Mouse (Mus musculus): ENCODE measurements around the gene Amhr2.

The Amhr2 gene

DNA sequence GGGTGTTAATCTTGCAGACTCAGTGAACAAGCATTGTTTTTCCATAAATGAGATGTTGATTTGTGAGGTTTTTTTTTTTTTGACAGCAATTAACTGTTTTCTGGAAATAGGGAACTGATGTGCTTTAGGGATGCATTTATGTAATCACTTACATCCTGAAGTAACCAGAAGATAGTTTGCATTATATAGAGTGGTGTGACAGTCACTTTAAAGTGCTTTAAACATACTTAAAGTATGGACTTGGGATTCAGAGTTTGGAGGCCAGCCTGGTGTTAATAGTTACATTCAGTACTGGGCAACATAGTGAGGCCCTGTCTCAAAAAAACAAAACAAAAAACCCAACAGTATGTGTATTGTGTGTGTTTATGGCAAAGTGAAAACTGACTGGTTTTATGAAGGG is 26.6 kb downstream of the Amhr2 start:
- no peak for DNase-seq (ENCODE audit: low spot score)

DNA sequence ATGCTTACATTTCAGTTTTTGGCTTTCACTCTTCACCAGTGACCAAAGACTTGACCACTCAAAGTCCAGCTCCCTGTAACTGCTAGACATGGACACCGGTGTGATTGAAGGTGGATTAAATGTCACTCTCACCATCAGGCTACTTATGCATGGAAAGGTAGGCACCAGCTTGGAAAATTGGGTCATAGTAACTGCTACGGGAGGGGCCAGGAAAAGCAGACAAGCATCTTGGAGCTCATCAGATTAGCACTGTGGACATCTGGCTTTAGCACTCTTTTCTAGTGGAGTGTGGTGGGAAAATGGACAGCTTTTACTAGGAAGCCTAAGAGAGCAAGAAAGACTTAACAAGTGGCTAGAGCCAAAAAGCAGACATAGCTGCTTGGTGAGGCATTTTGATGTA is 28.1 kb downstream of the Amhr2 start:
- no peak for DNase-seq (ENCODE audit: low spot score)

DNA sequence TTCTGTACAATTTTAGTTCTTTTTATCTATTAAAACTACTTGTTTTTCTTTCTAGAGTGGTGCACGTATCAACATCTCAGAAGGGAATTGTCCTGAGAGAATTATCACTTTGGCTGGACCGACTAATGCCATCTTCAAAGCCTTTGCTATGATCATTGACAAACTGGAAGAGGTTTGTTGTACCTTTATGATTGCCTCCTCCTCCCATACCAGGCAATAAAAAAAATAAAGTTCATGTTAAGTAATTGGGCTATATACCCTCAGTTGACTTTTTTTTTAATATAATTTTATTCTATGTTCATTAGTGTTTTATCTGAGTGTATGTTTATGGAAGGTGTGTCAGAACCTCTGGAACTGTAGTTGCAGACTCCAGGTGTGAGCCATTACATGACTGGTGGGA is 29.4 kb downstream of the Amhr2 start:
- DNase-seq (ENCODE audit: low spot score) = no peak

GRCm38 (mm10) chr15:102483136-102483535 is 38.0 kb downstream of the Amhr2 start:
- no peak for DNase-seq (ENCODE audit: low spot score)

- no peak for DNase-seq (ENCODE audit: low spot score)
Measured at GRCm38 (mm10) chr15:102485853-102486252, 40.7 kb downstream of the Amhr2 start.

DNA sequence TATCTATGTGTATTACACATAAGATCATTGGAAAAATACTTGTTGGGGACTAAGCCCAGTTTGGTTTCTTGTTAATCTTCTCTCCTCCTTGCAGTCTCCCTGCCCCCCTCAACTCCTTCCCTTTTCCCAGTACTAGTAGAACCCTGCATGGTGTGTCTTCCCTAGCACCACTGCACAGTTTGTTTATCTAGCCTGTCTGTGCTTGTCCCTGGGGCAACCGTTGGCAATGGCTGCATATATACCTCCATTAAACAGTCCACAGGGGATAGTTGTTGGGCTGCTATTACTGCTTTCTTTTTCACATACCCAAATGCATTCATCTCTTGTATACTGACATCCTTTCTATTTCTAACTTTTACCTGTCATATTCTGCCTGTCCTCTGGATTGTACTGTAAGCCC is 42.5 kb downstream of the Amhr2 start:
- DNase-seq (ENCODE audit: low spot score) = no peak

DNA sequence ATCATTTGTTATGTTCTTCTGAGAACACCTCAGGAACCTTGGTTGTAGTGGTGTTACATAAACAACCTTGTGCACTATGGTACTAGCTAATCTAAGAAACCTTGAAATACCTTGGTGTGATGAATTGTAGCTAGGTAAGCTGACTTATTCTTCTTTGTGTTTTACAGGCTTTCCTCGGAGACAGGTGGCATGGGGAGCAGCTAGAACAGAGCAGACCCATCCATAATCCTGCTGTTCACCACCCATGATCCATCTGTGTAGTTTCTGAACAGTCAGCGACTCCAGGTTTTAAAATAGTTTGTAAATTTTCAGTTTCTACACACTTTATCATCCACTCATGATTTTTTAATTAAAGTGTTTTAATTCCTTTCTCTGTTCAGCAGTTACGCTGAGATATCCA is 53.2 kb downstream of the Amhr2 start:
- DNase-seq (ENCODE audit: low spot score) = no peak

DNA sequence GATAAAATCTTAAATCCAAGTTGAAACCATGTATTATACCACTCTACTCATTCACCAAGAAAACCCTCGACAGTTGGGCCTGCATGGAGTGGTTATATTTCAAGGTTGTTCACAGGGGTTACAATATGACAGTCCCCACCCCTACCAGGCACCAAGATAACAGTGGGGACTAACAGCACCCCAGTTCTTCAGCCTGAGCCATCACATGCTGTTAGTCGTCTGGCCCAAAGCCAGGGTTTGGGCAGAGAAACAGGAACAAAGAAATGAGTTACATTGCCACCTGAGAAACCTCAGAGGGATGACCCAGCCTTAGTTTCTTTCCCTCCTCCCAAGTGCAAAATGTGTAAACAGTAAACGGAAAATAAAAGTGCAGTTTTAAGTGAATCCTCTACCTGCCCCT is 54.2 kb downstream of the Amhr2 start:
- no peak for DNase-seq (ENCODE audit: low spot score)

DNA sequence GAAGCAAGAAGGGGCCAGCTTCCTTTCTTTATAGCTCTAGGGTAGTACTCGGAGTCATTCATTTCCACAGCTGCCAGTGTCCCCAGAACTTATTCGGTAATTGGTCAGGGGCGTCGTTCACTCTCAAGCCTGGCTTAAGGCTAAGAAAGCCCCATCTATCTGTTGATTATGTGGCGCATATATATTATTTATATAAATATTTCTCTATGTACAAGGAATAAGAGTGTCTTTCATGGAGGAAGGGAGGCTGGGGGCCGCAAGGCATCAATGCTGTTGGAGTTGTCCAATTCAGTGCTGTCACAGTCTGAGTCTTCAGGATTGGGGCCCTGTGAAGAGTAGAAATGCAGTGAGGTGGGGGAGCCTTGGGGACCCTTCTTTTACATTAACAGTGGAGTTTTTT is 54.7 kb downstream of the Amhr2 start:
- DNase-seq (ENCODE audit: low spot score) = no peak

- no peak for DNase-seq (ENCODE audit: low spot score)
Measured at GRCm38 (mm10) chr15:102500479-102500878, 55.3 kb downstream of the Amhr2 start.

GRCm38 (mm10) chr15:102501084-102501814 is 56.1 kb downstream of the Amhr2 start:
- no peak for DNase-seq (ENCODE audit: low spot score)

GRCm38 (mm10) chr15:102502254-102502840 is 57.2 kb downstream of the Amhr2 start:
- no peak for DNase-seq (ENCODE audit: low spot score)

GRCm38 (mm10) chr15:102503447-102503846 is 58.3 kb downstream of the Amhr2 start, which contains the start of gene Gm10337:
TSS of gene Gm10337 (plus strand) at chr15:102503722.
- no peak for DNase-seq (ENCODE audit: low spot score)
